In the genomic region with DNA sequence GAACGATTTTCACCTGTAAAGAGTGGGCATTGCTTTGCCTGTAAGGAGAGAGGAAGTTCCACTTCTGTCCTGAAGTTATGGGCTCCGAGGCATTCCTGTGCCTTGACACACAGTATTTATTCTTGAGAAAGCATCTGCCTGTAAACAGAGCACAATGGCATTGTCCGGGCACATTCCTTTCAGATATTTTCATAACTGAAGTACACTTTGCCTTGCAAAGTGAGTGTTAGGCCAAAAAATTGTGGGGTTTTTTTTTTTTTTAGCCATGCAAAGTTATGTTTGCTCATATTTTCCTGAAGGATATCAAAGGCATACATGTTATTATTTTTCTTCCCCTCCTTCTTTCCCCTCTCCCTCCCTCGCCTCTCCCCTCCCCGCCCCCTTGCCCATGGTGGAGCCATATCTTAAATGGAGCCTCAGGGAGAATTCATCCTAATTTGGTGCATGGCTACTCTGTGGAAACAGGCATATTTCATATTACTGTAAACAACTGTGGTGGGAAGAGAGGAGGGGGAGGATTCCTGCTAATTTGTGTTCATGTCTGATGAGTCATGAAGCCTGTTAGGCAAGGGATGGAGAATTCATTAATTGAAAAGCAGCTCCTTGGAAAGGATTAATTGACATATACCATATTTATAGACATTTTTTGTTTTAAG, we compare ENCODE assay signal across 13 mouse cellular contexts. TPM values are rescaled to one million over a fixed set of nuclear protein-coding genes. Genes with fewer than 3 reads are reported as not detected.
DNase-seq lines count a peak whose midpoint lies in the region; ATAC-seq and TF ChIP-seq lines count a peak whose summit lies in the region.
"Had no signal": no experiment of that assay in that cellular context is flagged by ENCODE, and none has a peak within 500 bp of the region (broad histone marks: within the 10 kb centered on the region; RNA-seq: fewer than 3 reads in every experiment).

No protein-coding gene starts in this region.

- H3K9me3 ChIP-seq in kidney, postnatal 0 days (replicated peaks; ENCODE audit: low read length) = no peaks in the 10 kb centered on the region
- no peaks in the 10 kb centered on the region for H3K9me3 ChIP-seq in kidney, embryonic 15.5 days (replicated peaks)
- no peaks in the 10 kb centered on the region for H3K9me3 ChIP-seq in intestine, embryonic 14.5 days (ENCODE audit: control insufficient read depth, low read length)
- H3K9me3 ChIP-seq: limb, embryonic 15.5 days had no signal

- intact Hi-C loops in left cerebral cortex, postnatal 10 days (cut with DNase I) = loop anchor here (5.0 kb wide), 1 partner anchor 107 kb away; no protein-coding TSS in a partner anchor

- H3K4me2 ChIP-seq in kidney, postnatal 0 days (ENCODE audit: low read length) = no peak overlapping the region
- H3K4me2 ChIP-seq in kidney, embryonic 15.5 days = no peak overlapping the region
- peak overlapping the region; percentile 81 for H3K4me2 ChIP-seq in intestine, embryonic 14.5 days (ENCODE audit: low read length)
- H3K4me2 ChIP-seq: limb, embryonic 15.5 days had no signal

- H3K9ac ChIP-seq in kidney, postnatal 0 days (ENCODE audit: low read depth, low read length) = no peak overlapping the region
- H3K9ac ChIP-seq in kidney, embryonic 15.5 days = no peak overlapping the region
- no peak overlapping the region for H3K9ac ChIP-seq in intestine, embryonic 14.5 days (ENCODE audit: low read length)
- H3K9ac ChIP-seq: limb, embryonic 15.5 days had no signal

- no peak overlapping the region for H3K4me3 ChIP-seq in kidney, postnatal 0 days (replicated peaks; ENCODE audit: low read depth, low read length)
- H3K4me3 ChIP-seq in kidney, embryonic 15.5 days (replicated peaks) = no peak overlapping the region
- peak overlapping the region; percentile 13; the same call in 1 of the 2 replicates for H3K4me3 ChIP-seq in intestine, embryonic 14.5 days (ENCODE audit: low read depth, low read length)
- H3K4me3 ChIP-seq: limb, embryonic 15.5 days had no signal

- no peak for ATAC-seq in kidney, postnatal 0 days (replicated peaks; ENCODE audit: low FRiP score, low read depth)
- no peak for ATAC-seq in kidney, embryonic 15.5 days (replicated peaks; ENCODE audit: low FRiP score)
- ATAC-seq in intestine, embryonic 14.5 days (replicated peaks; ENCODE audit: low FRiP score, low TSS enrichment, low read depth) = no peak
- ATAC-seq: hindbrain, embryonic 16.5 days had no signal

- H3K36me3 ChIP-seq in kidney, postnatal 0 days (ENCODE audit: insufficient read depth, low read length) = no peaks in the 10 kb centered on the region
- H3K36me3 ChIP-seq in kidney, embryonic 15.5 days = no peaks in the 10 kb centered on the region
- H3K36me3 ChIP-seq in intestine, embryonic 14.5 days (ENCODE audit: control insufficient read depth, insufficient read depth, low read length) = no peaks in the 10 kb centered on the region
- H3K36me3 ChIP-seq: limb, embryonic 15.5 days had no signal

- TF ChIP-seq CTCF in kidney, postnatal 0 days (IDR thresholded peaks at IDR 0.05; ENCODE audit: low read depth) = no peak

- H3K27me3 ChIP-seq in kidney, postnatal 0 days (ENCODE audit: insufficient read depth, low read length) = no peaks in the 10 kb centered on the region
- H3K27me3 ChIP-seq in kidney, embryonic 15.5 days = no peaks in the 10 kb centered on the region
- no peaks in the 10 kb centered on the region for H3K27me3 ChIP-seq in intestine, embryonic 14.5 days (replicated peaks; ENCODE audit: control insufficient read depth, insufficient read depth, low read length)
- H3K27me3 ChIP-seq: limb, embryonic 15.5 days had no signal

- H3K27ac ChIP-seq in kidney, postnatal 0 days = no peak overlapping the region
- no peak overlapping the region for H3K27ac ChIP-seq in kidney, embryonic 15.5 days
- H3K27ac ChIP-seq in intestine, embryonic 14.5 days (ENCODE audit: low read depth) = no peak overlapping the region
- H3K27ac ChIP-seq: limb, embryonic 15.5 days had no signal

- H3K4me1 ChIP-seq in kidney, postnatal 0 days (replicated peaks; ENCODE audit: insufficient read depth, low read length) = peaks cover 15% of the 10 kb centered on the region; the same call in 1 of the 2 replicates
- peaks cover 35% of the 10 kb centered on the region for H3K4me1 ChIP-seq in kidney, embryonic 15.5 days
- peaks cover 32% of the 10 kb centered on the region for H3K4me1 ChIP-seq in intestine, embryonic 14.5 days (replicated peaks; ENCODE audit: control insufficient read depth, insufficient read depth, low read length)

- WGBS in kidney, postnatal 0 days = 55% methylated on average over 5 of the region's 5 CpGs
- 62% methylated on average over 5 of the region's 5 CpGs for WGBS in kidney, embryonic 15.5 days
- WGBS in intestine, embryonic 14.5 days = 38% methylated on average over 5 of the region's 5 CpGs

- peak; percentile 31 for DNase-seq in kidney, postnatal 0 days (ENCODE audit: low spot score)
- DNase-seq in Muller cell, postnatal 12 days (ENCODE audit: inconsistent ontology term) = peak; percentile 84
- DNase-seq in intestine, embryonic 14.5 days (ENCODE audit: low spot score) = no peak
- peak; percentile 62 for DNase-seq in lung, postnatal 36 days
- no peak for DNase-seq in left cerebral cortex, postnatal 10 days (ENCODE audit: extremely low spot score in 1 of 2, low spot score in 2 of 2)
- no peak for DNase-seq in urinary bladder, postnatal 25 days (ENCODE audit: low spot score)
- DNase-seq: adrenal gland, postnatal 25 days; cerebellum, adult 9-11 months; gastrocnemius, postnatal 10 days; thymus, postnatal 14 days had no signal

RNA-seq across cellular contexts. Expression of gene Mbnl1, which starts 32.3 kb away (rescaled TPM):
- 69.2 and 70.2 TPM in 2 replicates for polyA plus RNA-seq in kidney, postnatal 0 days (2015; fragmentation: Nextera tagmentation; extraction: Ambion mirVana)
- polyA plus RNA-seq in kidney, embryonic 15.5 days (2015; fragmentation: Nextera tagmentation; extraction: Ambion mirVana) = 78.8 and 89.4 TPM in 2 replicates
- 135 and 141 TPM in 2 replicates for polyA plus RNA-seq in intestine, embryonic 14.5 days (2014; fragmentation: Nextera tagmentation; extraction: Ambion mirVana)
- total RNA-seq in left cerebral cortex, postnatal 10 days (2021) = 10 to 100 TPM; 86.1 to 96.2 TPM

Comparison
In these comparisons a context has a peak if more than half of its experiments do, and no peak if none do; other contexts are left out.
1. DNase-seq: peak in kidney, postnatal 0 days (single experiment), Muller cell, postnatal 12 days (single experiment) and lung, postnatal 36 days (single experiment); none in intestine, embryonic 14.5 days (single experiment), left cerebral cortex, postnatal 10 days (0 of 2) and urinary bladder, postnatal 25 days (single experiment).